22 mouse cellular contexts compared by ENCODE assay signal in the genomic region with DNA sequence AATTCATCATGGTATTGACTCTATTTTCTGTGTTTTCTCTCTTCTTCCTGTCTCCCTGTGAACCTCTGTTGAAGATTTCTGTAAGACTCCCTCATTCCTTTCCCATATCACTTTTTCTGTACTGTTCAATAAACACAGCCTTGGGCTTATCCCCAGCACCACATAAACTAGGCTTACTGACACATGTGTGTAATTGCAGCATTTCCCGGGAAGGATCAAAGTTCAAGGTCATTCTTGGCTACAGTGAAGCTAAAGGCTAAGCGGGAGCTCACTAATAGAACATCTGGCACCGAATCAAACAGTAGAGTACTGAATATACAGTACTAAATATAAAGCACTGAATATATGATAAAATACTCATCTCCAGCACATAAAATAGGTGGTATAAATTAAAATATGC. TPM values are rescaled to one million over a fixed set of nuclear protein-coding genes. Genes with fewer than 3 reads are reported as not detected.
DNase-seq lines count a peak whose midpoint lies in the region; ATAC-seq and TF ChIP-seq lines count a peak whose summit lies in the region.
"Had no signal": no experiment of that assay in that cellular context is flagged by ENCODE, and none has a peak within 500 bp of the region (broad histone marks: within the 10 kb centered on the region; RNA-seq: fewer than 3 reads in every experiment).

No protein-coding gene starts in this region.

- no peak for ATAC-seq in embryonic facial prominence, embryonic 11.5 days (replicated peaks; ENCODE audit: insufficient number of reproducible peaks, low FRiP score, low TSS enrichment, low read depth)
- peak; percentile 53; the same call in 1 of the 2 replicates for ATAC-seq in liver, postnatal 0 days
- peak; percentile 47; the same call in 1 of the 2 replicates for ATAC-seq in lung, postnatal 0 days
- ATAC-seq: CD4-positive, CD25-positive, alpha-beta regulatory T cell, adult 4 months; forebrain, embryonic 15.5 days; hindbrain, postnatal 0 days had no signal

- H3K9me3 ChIP-seq in embryonic facial prominence, embryonic 11.5 days (replicated peaks; ENCODE audit: control insufficient read depth, low read length): no peaks in the 10 kb centered on the region
- no peaks in the 10 kb centered on the region for H3K9me3 ChIP-seq in embryonic facial prominence, embryonic 10.5 days
- H3K9me3 ChIP-seq in liver, postnatal 0 days (ENCODE audit: low read length): no peaks in the 10 kb centered on the region
- no peaks in the 10 kb centered on the region for H3K9me3 ChIP-seq in lung, postnatal 0 days (ENCODE audit: low read length)
- H3K9me3 ChIP-seq: embryonic facial prominence, embryonic 12.5 days; forebrain, embryonic 15.5 days; G1E; heart, embryonic 10.5 days; heart, embryonic 15.5 days; hindbrain, embryonic 13.5 days had no signal

- H3K4me1 ChIP-seq in embryonic facial prominence, embryonic 11.5 days (ENCODE audit: control insufficient read depth, insufficient read depth, low read length): no peaks in the 10 kb centered on the region
- H3K4me1 ChIP-seq in embryonic facial prominence, embryonic 10.5 days: no peaks in the 10 kb centered on the region
- no peaks in the 10 kb centered on the region for H3K4me1 ChIP-seq in liver, postnatal 0 days (ENCODE audit: insufficient read depth)
- H3K4me1 ChIP-seq in lung, postnatal 0 days (ENCODE audit: insufficient read depth, low read depth, low read length): no peaks in the 10 kb centered on the region
- H3K4me1 ChIP-seq: embryonic facial prominence, embryonic 12.5 days; forebrain, embryonic 15.5 days; heart, embryonic 10.5 days; heart, embryonic 15.5 days; hindbrain, embryonic 13.5 days had no signal

- H3K27me3 ChIP-seq in embryonic facial prominence, embryonic 11.5 days (ENCODE audit: control insufficient read depth, insufficient read depth, low read length): no peaks in the 10 kb centered on the region
- H3K27me3 ChIP-seq in embryonic facial prominence, embryonic 10.5 days (replicated peaks; ENCODE audit: low read depth, poor library complexity, severe bottlenecking): no peaks in the 10 kb centered on the region
- no peaks in the 10 kb centered on the region for H3K27me3 ChIP-seq in liver, postnatal 0 days (ENCODE audit: insufficient read depth, low read length)
- H3K27me3 ChIP-seq in lung, postnatal 0 days (replicated peaks; ENCODE audit: insufficient read depth, low read length): no peaks in the 10 kb centered on the region
- H3K27me3 ChIP-seq: embryonic facial prominence, embryonic 12.5 days; forebrain, embryonic 15.5 days; heart, embryonic 15.5 days; hindbrain, embryonic 13.5 days had no signal

- TF ChIP-seq EP300 in liver, postnatal 0 days (IDR thresholded peaks at IDR 0.05; ENCODE audit: low read depth): no peak
- peak; percentile 27; the same call in 1 of the 2 replicates for TF ChIP-seq EP300 in lung, postnatal 0 days (IDR thresholded peaks at IDR 0.05)

- WGBS in embryonic facial prominence, embryonic 11.5 days: 64% methylated on average over 3 of the region's 3 CpGs
- WGBS in embryonic facial prominence, embryonic 10.5 days: 78% methylated on average over 3 of the region's 3 CpGs
- WGBS in liver, postnatal 0 days (ENCODE audit: insufficient replicate concordance): 63% methylated on average over 3 of the region's 3 CpGs
- 50% methylated on average over 3 of the region's 3 CpGs for WGBS in lung, postnatal 0 days

- H3K4me2 ChIP-seq in embryonic facial prominence, embryonic 11.5 days (ENCODE audit: low read depth, low read length): no peak overlapping the region
- no peak overlapping the region for H3K4me2 ChIP-seq in liver, postnatal 0 days (ENCODE audit: low read depth, low read length)
- no peak overlapping the region for H3K4me2 ChIP-seq in lung, postnatal 0 days (replicated peaks; ENCODE audit: low read depth, low read length)
- H3K4me2 ChIP-seq: embryonic facial prominence, embryonic 12.5 days; forebrain, embryonic 15.5 days; heart, embryonic 15.5 days; hindbrain, embryonic 13.5 days had no signal

- no peak overlapping the region for H3K27ac ChIP-seq in embryonic facial prominence, embryonic 11.5 days (replicated peaks; ENCODE audit: low read depth, low read length)
- H3K27ac ChIP-seq in embryonic facial prominence, embryonic 10.5 days (replicated peaks): no peak overlapping the region
- H3K27ac ChIP-seq in liver, postnatal 0 days (ENCODE audit: low read depth): no peak overlapping the region
- no peak overlapping the region for H3K27ac ChIP-seq in lung, postnatal 0 days (ENCODE audit: low read length)
- H3K27ac ChIP-seq: embryonic facial prominence, embryonic 12.5 days; forebrain, embryonic 15.5 days; heart, embryonic 10.5 days; heart, embryonic 15.5 days; hindbrain, embryonic 13.5 days; hindbrain, postnatal 0 days had no signal

- H3K9ac ChIP-seq in embryonic facial prominence, embryonic 11.5 days (replicated peaks; ENCODE audit: low read length): no peak overlapping the region
- no peak overlapping the region for H3K9ac ChIP-seq in liver, postnatal 0 days (replicated peaks)
- no peak overlapping the region for H3K9ac ChIP-seq in lung, postnatal 0 days (replicated peaks; ENCODE audit: low read depth)
- H3K9ac ChIP-seq: embryonic facial prominence, embryonic 12.5 days; forebrain, embryonic 15.5 days; heart, embryonic 15.5 days; hindbrain, embryonic 13.5 days had no signal

- DNase-seq in adrenal gland, adult 2 months: peak; percentile 44
- DNase-seq in adrenal gland, postnatal 25 days: no peak
- peak; percentile 9 for DNase-seq in embryonic facial prominence, embryonic 11.5 days (ENCODE audit: low spot score)
- DNase-seq in embryonic facial prominence, embryonic 10.5 days (ENCODE audit: low spot score): no peak
- DNase-seq in liver, postnatal 0 days: peak; percentile 17
- no peak for DNase-seq in liver
- DNase-seq in lung, postnatal 0 days (ENCODE audit: low spot score): peak; percentile 47
- DNase-seq in left cerebral cortex, adult 9 months (ENCODE audit: low spot score in 2 of 2): no peak
- DNase-seq: B cell, adult 2 months; cerebellum, adult 2 months; cerebellum, postnatal 10 days; gastrocnemius, postnatal 10 days; heart, adult 18-20 months; heart, postnatal 14 days had no signal

- H3K4me3 ChIP-seq in embryonic facial prominence, embryonic 11.5 days (ENCODE audit: low read depth, low read length): no peak overlapping the region
- H3K4me3 ChIP-seq in embryonic facial prominence, embryonic 10.5 days: no peak overlapping the region
- no peak overlapping the region for H3K4me3 ChIP-seq in liver, postnatal 0 days (ENCODE audit: low read depth, low read length)
- H3K4me3 ChIP-seq in lung, postnatal 0 days (ENCODE audit: low read depth, low read length): no peak overlapping the region
- H3K4me3 ChIP-seq: embryonic facial prominence, embryonic 12.5 days; forebrain, embryonic 15.5 days; heart, embryonic 10.5 days; heart, embryonic 15.5 days; hindbrain, embryonic 13.5 days had no signal

- H3K36me3 ChIP-seq in embryonic facial prominence, embryonic 11.5 days (replicated peaks; ENCODE audit: control insufficient read depth, insufficient read depth, low read depth, low read length): no peaks in the 10 kb centered on the region
- no peaks in the 10 kb centered on the region for H3K36me3 ChIP-seq in embryonic facial prominence, embryonic 10.5 days (replicated peaks)
- no peaks in the 10 kb centered on the region; the same call in 1 of the 2 replicates for H3K36me3 ChIP-seq in liver, postnatal 0 days (replicated peaks; ENCODE audit: insufficient read depth, low read length)
- H3K36me3 ChIP-seq in lung, postnatal 0 days (ENCODE audit: insufficient read depth, low read length): no peaks in the 10 kb centered on the region
- H3K36me3 ChIP-seq: embryonic facial prominence, embryonic 12.5 days; forebrain, embryonic 15.5 days; heart, embryonic 10.5 days; heart, embryonic 15.5 days; hindbrain, embryonic 13.5 days had no signal

- no peak for TF ChIP-seq CTCF in liver, postnatal 0 days (IDR thresholded peaks at IDR 0.05; ENCODE audit: low read depth)
- TF ChIP-seq CTCF in lung, postnatal 0 days (IDR thresholded peaks at IDR 0.05): no peak

RNA-seq across cellular contexts. Expression of a gene that starts 25.2 kb away (rescaled TPM):
- under 1 TPM; 0.63 to 0.73 TPM for total RNA-seq in adrenal gland, adult 2 months (2021)
- polyA plus RNA-seq in adrenal gland, adult 2 months (2012; rRNA removed): 0.01 TPM in 1 of 2 replicates, not detected in the other
- 2.3 and 2.9 TPM in 2 replicates for total RNA-seq in adrenal gland, postnatal 25 days (2021)
- polyA plus RNA-seq in embryonic facial prominence, embryonic 11.5 days (2014; fragmentation: Nextera tagmentation; extraction: Ambion mirVana): 10.6 and 11.5 TPM in 2 replicates
- polyA plus RNA-seq in embryonic facial prominence, embryonic 10.5 days (2016; fragmentation: Nextera tagmentation; extraction: Ambion mirVana): 10.1 and 11.7 TPM in 2 replicates
- polyA plus RNA-seq in liver, postnatal 0 days (2015; fragmentation: Nextera tagmentation; extraction: Ambion mirVana): 3.0 and 4.5 TPM in 2 replicates
- polyA plus RNA-seq in lung, postnatal 0 days (2015; fragmentation: Nextera tagmentation; extraction: Ambion mirVana): 0.79 and 1.7 TPM in 2 replicates

Comparison
In these comparisons a context has a peak if more than half of its experiments do, and no peak if none do; other contexts are left out.
1. DNase-seq: peak in adrenal gland, adult 2 months (single experiment), embryonic facial prominence, embryonic 11.5 days (single experiment), liver, postnatal 0 days (single experiment) and lung, postnatal 0 days (single experiment); none in adrenal gland, postnatal 25 days (single experiment), embryonic facial prominence, embryonic 10.5 days (single experiment), liver (single experiment) and left cerebral cortex, adult 9 months (0 of 2).